Mouse (Mus musculus) intestine, postnatal 0 days (tissue): ENCODE data around the gene Nek11. TPM values are rescaled to one million over a fixed set of nuclear protein-coding genes. Genes with fewer than 3 reads are reported as not detected.

Experiments
- ATAC-seq: fragments of 200-750 bp; cut with Nextera tagmentation; 2 replicates; pipeline ENCODE4 v1.8.0; 2017; ENCODE audit warnings: mild to moderate bottlenecking, moderate TSS enrichment, moderate library complexity
- H3K27ac ChIP-seq: fragments of 300-500 bp; sonication (generic); 2 replicates; pipeline ENCODE4 v1.5.1; 2014; ENCODE audit warnings: mild to moderate bottlenecking, low read depth, low read length, moderate library complexity
- H3K27me3 ChIP-seq: fragments of 300-500 bp; sonication (generic); replicated peaks from 2 replicates; pipeline ENCODE4 v1.6.1; 2014; ENCODE audit warnings: low read length, mixed read lengths; ENCODE audit not compliant: control insufficient read depth, insufficient read depth
- H3K36me3 ChIP-seq: fragments of 300-500 bp; sonication (generic); 2 replicates; pipeline ENCODE4 v1.6.1; 2014; ENCODE audit warnings: mild to moderate bottlenecking, moderate library complexity; ENCODE audit not compliant: control insufficient read depth, insufficient read depth
- H3K4me1 ChIP-seq: fragments of 300-500 bp; sonication (generic); replicated peaks from 2 replicates; pipeline ENCODE4 v1.6.1; 2014; ENCODE audit warnings: antibody characterized with exemption, low read length, mixed read lengths; ENCODE audit not compliant: control insufficient read depth, insufficient read depth
- H3K4me2 ChIP-seq: fragments of 300-500 bp; sonication (generic); replicated peaks from 2 replicates; pipeline ENCODE4 v1.6.1; 2014; ENCODE audit warnings: low read depth, mild to moderate bottlenecking, moderate library complexity
- H3K4me3 ChIP-seq: fragments of 300-500 bp; sonication (generic); 2 replicates; pipeline ENCODE4 v1.5.1; 2014; ENCODE audit warnings: low read depth, low read length
- H3K9ac ChIP-seq: fragments of 300-500 bp; sonication (generic); 2 replicates; pipeline ENCODE4 v1.6.1; 2014; ENCODE audit warnings: mild to moderate bottlenecking, low read depth, low read length
- H3K9me3 ChIP-seq: fragments of 300-500 bp; sonication (generic); 2 replicates; pipeline ENCODE4 v1.6.1; 2016; ENCODE audit warnings: mixed run types; ENCODE audit not compliant: control insufficient read depth
- CTCF ChIP-seq: sonication (generic); IDR thresholded peaks from 2 replicates; pipeline ENCODE4 v1.5.1; 2016; ENCODE audit warnings: low read depth, mild to moderate bottlenecking, control low read depth, antibody characterized with exemption, moderate library complexity
- WGBS: fragments of 180-500 bp; shearing (Covaris S2); extraction: QIAGEN DNeasy Blood & Tissue Kit; methylation state at CpG from one replicate; pipeline ENCODE4 v1.1.7; 2014; 5-methylcytosine and 5-hydroxymethylcytosine counted together
- polyA plus RNA-seq: library from polyadenylated mRNA; unstranded; fragments of >200 nt; fragmentation: Nextera tagmentation; extraction: Ambion mirVana; gene quantifications from 2 replicates; pipeline ENCODE4 v1.2.1, GENCODE M21; 2015

Gene Nek11
- polyA plus RNA-seq, 1 experiment from 2014 or later: 0.08 TPM

DNA sequence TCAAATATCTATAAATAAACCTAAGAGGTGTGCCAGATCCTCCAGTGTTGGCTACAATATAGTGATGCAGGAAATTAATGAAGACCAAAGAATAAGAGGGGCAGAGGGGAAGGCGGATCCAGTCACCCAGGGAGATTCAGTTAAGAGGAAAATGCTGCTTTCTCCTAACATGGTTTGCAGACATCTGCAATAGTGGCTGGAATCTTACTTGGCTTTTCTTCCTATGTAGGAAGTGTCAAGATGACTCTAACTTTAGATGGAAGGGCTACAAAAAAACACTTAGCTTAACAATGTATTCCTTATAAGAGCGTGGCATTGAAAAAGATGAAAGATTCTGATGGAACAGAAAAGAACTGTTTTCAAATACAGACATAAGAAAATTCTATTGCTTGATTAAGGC lies 89.3 kb downstream of the Nek11 start:
- H3K9me3 ChIP-seq: no peaks in the 10 kb centered on the region
- H3K27ac ChIP-seq: no peak overlapping the region
- H3K36me3 ChIP-seq: no peaks in the 10 kb centered on the region
- no peak for TF ChIP-seq CTCF
- H3K9ac ChIP-seq: no peak overlapping the region
- no peak for ATAC-seq
- no peaks in the 10 kb centered on the region for H3K4me1 ChIP-seq
- H3K27me3 ChIP-seq: no peaks in the 10 kb centered on the region
- no peak overlapping the region for H3K4me2 ChIP-seq
- 77% methylated on average over 2 of the region's 2 CpGs for WGBS
- no peak overlapping the region for H3K4me3 ChIP-seq

DNA sequence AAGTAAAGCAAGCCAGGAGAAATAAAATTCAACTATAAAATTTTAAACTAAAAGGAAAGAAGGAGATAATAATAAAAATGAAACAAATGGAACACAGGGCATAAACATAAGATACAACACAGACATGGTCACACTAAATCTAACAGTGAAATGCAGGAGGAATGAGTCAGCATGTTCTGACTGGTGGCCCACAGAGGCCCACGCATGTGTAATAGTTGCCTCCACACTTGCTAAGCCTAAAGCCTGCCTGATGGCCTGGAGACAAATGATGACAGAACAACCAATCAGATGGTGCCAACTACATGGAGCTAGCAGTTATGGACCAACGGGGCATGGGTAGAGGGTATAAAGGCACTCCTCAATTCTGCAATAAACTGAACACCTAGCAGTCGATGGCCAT lies 93.1 kb downstream of the Nek11 start:
- H3K9ac ChIP-seq: no peak overlapping the region
- no peaks in the 10 kb centered on the region for H3K27me3 ChIP-seq
- no peak overlapping the region for H3K27ac ChIP-seq
- TF ChIP-seq CTCF: no peak
- no peaks in the 10 kb centered on the region for H3K36me3 ChIP-seq
- ATAC-seq: no peak
- H3K4me1 ChIP-seq: no peaks in the 10 kb centered on the region
- no peak overlapping the region for H3K4me2 ChIP-seq
- H3K9me3 ChIP-seq: no peaks in the 10 kb centered on the region
- 70% methylated on average over 3 of the region's 3 CpGs for WGBS
- no peak overlapping the region for H3K4me3 ChIP-seq

DNA sequence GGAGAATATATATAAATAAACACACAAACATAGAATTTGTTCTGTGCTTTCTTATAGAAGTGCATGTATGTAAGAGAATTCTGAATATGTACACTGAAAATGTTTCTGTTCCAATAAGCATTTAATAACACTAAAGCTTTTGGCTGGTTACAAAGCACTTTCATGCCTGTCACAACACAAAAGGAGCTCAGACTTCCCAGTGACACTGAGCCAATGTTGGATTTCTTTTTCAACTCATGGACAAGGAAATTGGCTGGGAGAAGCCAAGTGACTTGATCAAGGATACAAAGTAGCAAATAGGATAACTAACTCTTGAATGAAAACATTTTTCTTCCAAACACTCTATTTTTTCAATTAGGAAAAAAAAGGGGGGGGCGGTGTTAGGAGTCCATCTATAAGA lies 93.9 kb downstream of the Nek11 start:
- TF ChIP-seq CTCF: no peak
- 79% methylated on average over 1 of the region's 1 CpGs for WGBS
- no peak overlapping the region for H3K27ac ChIP-seq
- no peaks in the 10 kb centered on the region for H3K9me3 ChIP-seq
- H3K4me3 ChIP-seq: no peak overlapping the region
- H3K9ac ChIP-seq: no peak overlapping the region
- H3K4me1 ChIP-seq: no peaks in the 10 kb centered on the region
- ATAC-seq: no peak
- H3K36me3 ChIP-seq: no peaks in the 10 kb centered on the region
- H3K27me3 ChIP-seq: no peaks in the 10 kb centered on the region
- H3K4me2 ChIP-seq: no peak overlapping the region

DNA sequence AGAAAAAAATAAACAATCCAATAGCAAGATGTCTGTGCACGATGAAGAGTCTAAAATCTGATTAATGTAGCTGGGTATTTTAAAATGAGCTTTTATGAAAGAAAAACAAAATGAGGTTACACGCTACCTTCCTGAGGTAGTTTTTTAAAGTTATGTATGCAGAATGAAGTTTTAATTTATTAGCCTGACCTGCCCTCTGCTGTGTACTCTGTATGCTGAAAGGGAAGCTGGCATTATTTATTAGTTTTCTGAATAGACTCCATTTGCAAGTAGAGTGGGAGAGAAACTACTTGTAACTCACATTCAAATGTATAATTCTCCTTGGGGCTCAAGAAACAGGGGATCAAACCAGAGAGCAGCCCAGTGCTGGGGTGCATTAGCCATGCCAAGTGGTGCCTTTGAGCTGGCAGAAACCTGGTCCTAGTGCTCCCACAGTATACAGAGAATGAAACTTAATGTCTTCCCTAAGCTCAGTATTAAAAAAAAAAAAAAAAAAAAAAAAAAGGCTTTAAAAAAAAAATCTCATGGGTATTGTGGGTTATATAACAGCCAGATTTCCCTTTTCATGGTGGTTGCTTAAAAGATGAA lies 94.5 kb downstream of the Nek11 start:
- TF ChIP-seq CTCF: no peak
- H3K4me3 ChIP-seq: no peak overlapping the region
- no peak overlapping the region for H3K27ac ChIP-seq
- WGBS: 88% methylated on average over 2 of the region's 2 CpGs
- H3K4me1 ChIP-seq: no peaks in the 10 kb centered on the region
- H3K9me3 ChIP-seq: no peaks in the 10 kb centered on the region
- no peaks in the 10 kb centered on the region for H3K36me3 ChIP-seq
- ATAC-seq: no peak
- no peaks in the 10 kb centered on the region for H3K27me3 ChIP-seq
- H3K4me2 ChIP-seq: no peak overlapping the region
- H3K9ac ChIP-seq: no peak overlapping the region

DNA sequence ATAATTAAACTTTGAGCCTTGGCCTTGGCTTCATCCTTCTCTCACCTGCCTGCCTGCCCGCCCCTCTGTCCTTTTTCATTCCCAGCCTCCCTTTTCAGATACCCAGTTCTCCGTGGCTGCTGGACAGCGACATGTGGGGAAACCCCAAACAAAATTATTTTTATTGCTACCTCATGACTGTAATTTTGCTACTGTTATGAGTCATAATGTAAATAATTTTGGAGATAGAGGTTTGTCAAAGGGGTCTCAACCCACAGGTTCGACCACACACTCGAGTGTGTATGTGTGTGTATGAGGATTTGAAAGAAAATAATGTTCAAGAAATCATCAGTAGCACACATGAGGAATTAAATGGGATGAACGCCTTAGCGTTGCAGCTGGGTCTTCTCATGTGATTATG lies 110.7 kb downstream of the Nek11 start:
- Histone ChIP-seq H3K4me2 (no peak overlapping the region), H3K36me3 (no peaks in the 10 kb centered on the region), H3K9me3 (no peaks in the 10 kb centered on the region), H3K4me3 (no peak overlapping the region), H3K27me3 (no peaks in the 10 kb centered on the region), H3K4me1 (no peaks in the 10 kb centered on the region), H3K9ac (no peak overlapping the region), H3K27ac (no peak overlapping the region)
- no peak for TF ChIP-seq CTCF
- no peak for ATAC-seq
- 35% methylated on average over 7 of the region's 7 CpGs for WGBS

DNA sequence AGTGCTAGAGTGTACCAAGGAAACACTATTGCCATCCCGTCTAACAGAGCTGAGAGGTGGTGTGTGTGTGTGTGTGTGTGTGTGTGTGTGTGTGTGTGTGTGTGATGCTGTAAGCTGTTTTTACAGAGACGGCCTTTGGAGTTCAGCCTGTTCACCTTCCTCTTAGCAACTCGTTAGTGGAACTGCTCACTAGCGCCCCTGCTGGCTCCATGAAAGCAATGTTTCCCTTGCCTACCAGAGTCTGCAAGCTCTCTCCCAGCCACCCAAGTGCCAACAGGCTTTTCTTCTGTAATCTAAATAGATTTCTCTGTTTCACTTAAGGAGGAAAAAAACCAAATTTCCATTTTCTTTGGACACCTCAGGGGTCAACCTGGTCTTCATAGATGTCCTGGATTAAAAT lies 112.6 kb downstream of the Nek11 start:
- ATAC-seq: no peak
- no peak overlapping the region for H3K9ac ChIP-seq
- H3K4me2 ChIP-seq: no peak overlapping the region
- no peaks in the 10 kb centered on the region for H3K4me1 ChIP-seq
- H3K9me3 ChIP-seq: no peaks in the 10 kb centered on the region
- H3K27me3 ChIP-seq: no peaks in the 10 kb centered on the region
- peak; percentile 69 for TF ChIP-seq CTCF
- no peak overlapping the region for H3K27ac ChIP-seq
- WGBS: 28% methylated on average over 4 of the region's 4 CpGs
- H3K36me3 ChIP-seq: no peaks in the 10 kb centered on the region
- H3K4me3 ChIP-seq: no peak overlapping the region

DNA sequence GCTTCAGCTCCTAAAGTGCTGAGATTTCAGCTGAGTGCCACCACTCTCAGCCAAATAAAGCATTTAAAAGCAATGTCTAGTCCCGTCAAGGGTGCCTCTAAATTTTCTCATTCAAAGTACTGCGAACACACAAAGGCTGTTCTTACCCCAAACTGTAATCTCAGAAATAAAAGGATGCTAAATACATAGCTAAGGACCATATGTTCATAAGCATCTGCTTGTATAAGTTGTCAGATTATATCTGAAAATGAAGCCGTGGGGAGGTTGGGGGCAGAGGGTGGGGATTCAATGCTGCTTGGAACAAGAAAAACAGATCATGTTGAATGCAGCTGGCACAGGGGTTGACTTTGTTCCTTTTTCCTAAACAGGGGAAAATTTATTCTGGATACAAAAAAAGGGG lies 120.4 kb downstream of the Nek11 start:
- no peaks in the 10 kb centered on the region for H3K4me1 ChIP-seq
- WGBS: 84% methylated on average over 3 of the region's 3 CpGs
- no peaks in the 10 kb centered on the region for H3K27me3 ChIP-seq
- no peak overlapping the region for H3K4me3 ChIP-seq
- no peak overlapping the region for H3K27ac ChIP-seq
- TF ChIP-seq CTCF: no peak
- no peaks in the 10 kb centered on the region for H3K9me3 ChIP-seq
- no peak overlapping the region for H3K4me2 ChIP-seq
- H3K9ac ChIP-seq: no peak overlapping the region
- ATAC-seq: no peak
- H3K36me3 ChIP-seq: no peaks in the 10 kb centered on the region
